Mouse (Mus musculus): Measurements from ENCODE around the gene Nat8f1.
"Not testable (repeated sequence)": the region's sequence is repeated elsewhere in the genome, so short reads cannot be mapped to it uniquely, and the experiment has no call there.

The Nat8f1 gene

DNA sequence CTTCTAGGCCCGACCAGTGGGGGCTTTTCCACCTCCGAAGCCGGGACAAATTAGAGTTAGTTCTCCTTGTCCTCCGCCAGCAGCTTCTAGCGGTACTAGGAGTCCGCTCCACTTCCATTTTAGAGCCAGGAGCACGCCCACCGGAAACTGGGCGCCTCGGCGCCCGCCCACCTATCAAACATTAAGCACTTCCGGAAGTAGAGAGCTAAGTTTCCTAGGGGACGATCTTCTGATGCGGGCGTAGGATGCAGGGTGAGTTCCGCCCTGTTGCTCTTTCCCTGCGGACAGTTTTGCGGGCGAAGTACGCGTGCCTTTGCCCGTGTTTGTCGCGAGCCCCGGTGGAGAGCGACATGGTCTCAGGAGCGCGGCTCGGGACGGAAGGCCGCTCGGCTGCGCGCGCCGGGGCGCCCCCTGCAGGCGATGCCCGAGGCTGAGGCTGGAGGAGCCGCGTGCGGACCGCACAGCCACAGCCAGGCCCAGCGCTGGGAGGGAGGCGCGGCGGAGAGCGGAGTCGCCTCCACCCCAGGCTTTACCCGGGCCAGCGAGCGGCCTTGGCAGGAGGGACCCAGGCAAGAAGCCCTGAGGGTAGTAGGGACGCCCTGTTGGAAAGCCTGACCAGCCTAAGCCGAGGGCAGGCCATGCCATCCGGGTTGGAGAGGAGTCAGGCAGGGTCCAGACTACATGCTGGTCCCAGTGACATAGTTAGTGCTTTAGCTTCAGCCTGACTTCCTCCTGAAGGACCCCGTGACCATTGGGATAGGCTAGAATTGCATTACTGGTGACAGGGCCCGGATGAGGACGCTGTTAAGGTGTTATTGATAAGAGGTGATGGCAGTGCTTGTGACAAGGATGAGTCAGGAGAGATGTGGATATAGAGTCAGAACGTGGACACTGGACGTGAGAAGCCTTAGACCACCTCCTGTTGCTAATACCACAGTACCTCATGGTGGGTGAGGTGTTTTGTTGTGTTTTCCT lies at the start of gene Nat8f1:
Nat8f1 (minus strand) TSS at position 149 of the 975 bp plus-strand sequence.
- DNase-seq (ENCODE audit: low read depth, low spot score), result peak; percentile 93

DNA sequence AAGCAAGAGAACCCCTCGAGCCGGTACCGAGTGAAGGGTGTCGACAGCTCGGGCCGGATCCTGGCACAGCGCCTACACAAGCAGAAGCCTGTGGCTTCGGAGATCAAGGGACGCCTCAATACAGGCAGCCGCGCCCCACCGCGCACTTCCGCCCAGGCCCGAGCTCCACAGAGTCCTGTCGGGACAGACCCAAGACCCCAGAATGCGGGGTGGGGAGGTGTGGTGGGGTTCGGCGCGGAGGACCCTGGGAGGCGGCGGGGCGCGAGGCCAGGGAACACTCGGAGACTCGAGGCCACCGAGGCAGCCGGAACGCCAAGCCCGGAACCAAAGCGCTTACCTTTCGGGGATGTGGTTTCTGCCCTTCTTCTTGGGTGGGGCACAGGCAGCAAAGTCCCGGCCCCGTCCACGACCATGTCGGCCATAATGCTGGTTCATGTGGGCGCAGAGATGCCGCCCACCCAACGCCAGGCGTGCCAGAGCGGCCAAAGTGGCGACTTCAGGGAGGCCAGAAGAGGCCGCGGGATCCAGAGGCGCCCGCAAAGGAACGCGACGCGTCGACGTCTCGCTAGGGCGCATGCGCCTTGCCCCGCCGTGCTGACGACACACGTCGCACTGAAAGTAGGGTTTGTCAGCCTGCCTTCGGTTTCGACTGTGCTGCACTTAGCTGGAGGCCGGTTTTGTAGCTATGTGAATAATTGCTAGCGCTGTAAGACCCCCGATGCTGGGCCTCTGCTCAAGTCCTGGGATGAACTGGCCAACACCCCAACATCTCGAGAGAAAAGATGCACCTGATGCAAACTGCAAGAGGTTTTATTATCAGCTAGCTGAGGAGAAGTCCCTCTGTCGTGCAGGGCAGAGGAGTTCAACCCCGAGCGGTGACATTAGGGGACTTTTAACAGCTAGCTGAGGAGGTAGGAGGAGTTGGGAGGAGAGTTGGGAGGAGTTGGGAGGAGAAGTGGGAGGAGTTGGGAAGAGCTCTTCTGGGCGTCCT lies 45.9 kb upstream of the Nat8f1 start, which contains the start of gene Dusp11:
Dusp11 (minus strand) TSS at position 567 of the 991 bp plus-strand sequence.
- DNase-seq (ENCODE audit: low read depth, low spot score), result peak; percentile 96

DNA sequence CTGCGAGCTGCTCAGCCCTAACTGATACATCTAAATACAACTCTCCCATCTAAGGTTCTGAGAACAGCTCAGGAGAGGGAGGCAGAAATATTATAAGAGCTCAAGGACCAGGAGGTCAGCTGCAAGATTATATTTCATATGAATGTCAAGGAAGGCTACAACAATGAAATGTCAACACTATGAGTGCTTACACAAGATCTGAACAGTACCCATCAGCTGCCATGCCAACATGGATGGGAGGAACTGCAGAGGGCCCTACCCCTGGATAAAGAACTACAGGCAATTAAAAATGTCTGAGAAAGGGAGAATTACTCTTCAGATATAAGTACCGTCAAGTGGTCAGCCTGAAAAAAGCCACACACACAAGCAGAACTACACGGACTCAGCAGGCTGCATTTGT lies 42.1 kb upstream of the Nat8f1 start:
- no peak for DNase-seq (ENCODE audit: low read depth, low spot score)

DNA sequence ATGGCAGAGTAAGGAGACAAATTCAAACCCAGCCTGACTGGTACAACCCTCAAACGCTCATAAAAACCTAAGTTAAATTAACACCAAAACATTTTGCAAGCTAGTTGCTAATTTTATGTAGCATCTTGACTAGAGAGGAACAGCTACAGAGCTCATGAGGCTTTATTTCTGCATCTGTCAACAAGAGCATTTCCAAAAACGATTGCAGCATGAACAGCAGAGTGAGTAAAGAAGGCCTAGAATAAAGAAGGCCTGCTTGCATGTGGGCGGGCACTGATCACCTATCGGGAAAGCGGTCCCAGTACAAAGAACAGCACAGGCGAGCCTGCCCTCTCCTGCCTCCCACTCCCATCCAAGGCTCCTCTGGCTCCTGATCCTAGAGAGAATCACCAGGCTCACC lies 33.1 kb upstream of the Nat8f1 start:
- DNase-seq (ENCODE audit: low read depth, low spot score), result peak; percentile 63

DNA sequence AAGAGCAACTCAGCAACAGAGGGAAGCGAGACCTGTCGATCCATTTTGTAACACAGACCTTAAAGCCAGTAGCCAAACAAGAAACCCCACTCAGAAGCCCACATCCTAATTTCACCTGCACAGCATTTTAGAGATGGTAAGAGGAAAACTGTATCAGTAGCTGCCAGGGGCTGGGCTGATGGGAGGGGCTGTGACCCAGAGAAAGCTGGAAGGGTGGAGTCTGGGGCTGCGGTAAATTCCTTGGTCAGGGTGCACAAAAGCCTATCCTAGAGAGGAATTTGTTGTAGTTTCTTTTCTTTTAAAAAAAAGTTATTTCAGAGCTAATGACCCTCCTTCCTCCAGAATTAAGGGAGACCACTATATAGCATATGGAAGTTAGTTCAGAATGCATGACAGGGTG lies 27.0 kb upstream of the Nat8f1 start:
- no peak for DNase-seq (ENCODE audit: low read depth, low spot score)

DNA sequence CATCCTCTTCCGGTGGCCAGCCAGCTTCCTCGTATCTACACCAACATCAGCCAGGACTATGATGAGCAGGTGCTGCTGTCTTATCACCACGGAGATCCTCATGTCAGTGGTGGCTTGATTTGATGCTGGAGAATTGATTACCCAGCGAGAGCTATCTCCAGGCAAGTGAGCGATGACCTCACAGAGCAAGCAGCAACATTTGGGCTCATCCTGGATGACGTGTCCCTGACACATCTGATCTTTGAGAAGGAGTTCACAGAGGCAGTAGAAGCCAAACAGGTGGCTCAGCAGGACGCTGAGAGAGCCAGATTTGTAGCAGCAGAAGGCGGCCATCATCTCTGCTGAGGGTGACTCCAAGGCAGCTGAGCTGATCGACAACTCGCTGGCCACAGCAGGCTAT lies 23.2 kb upstream of the Nat8f1 start:
- no peak for DNase-seq (ENCODE audit: low read depth, low spot score)

DNA sequence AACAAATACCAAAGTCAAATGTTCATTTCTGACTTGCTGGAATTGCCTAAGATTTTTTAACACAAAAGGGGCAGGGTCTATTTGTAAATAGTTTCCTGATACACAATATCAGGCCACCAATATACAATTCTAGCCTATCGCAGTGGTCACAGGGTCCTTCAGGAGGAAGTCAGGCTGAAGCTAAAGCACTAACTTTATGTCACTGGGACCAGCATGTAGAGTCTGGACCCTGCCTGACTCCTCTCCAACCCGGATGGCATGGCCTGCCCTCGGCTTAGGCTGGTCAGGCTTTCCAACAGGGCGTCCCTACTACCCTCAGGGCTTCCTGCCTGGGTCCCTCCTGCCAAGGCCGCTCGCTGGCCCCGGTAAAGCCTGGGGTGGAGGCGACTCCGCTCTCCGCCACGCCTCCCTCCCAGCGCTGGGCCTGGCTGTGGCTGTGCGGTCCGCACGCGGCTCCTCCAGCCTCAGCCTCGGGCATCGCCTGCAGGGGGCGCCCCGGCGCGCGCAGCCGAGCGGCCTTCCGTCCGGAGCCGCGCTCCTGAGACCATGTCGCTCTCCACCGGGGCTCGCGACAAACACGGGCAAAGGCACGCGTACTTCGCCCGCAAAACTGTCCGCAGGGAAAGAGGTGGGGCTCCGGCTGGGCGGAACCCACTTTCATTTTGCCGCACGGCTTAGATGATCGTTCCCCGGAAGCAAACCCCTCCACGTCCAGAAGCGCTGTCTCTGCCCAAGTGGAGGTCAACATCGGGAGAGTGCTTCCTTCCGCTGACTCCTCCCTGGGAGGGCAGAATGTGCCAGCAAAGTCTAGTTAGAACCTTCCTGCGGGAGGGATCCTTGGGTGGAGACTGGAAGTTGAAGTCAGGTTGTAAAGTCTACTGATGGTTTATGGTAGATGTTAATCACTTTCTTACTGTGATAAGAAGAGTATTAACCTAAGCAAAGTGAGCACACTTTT lies 21.3 kb upstream of the Nat8f1 start:
- DNase-seq (ENCODE audit: low read depth, low spot score), result peak; percentile 92

DNA sequence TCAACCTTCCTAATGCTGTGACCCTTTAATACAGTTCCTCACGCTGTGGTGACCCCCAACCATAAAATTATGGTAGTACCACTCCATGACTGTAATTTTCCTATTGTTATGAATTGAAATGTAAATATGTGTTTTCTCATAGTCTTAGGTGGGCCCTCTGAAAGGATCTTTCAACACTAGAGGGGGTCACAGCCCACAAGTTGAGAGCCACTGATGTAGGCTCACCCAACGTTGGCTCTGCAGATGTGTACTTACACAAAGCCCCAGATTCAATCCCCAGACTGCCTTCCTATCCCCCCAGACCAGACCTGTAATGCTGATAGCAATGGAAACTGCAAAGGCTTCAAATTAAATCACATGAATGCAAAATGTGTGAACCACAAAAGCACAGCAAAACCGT lies 20.2 kb upstream of the Nat8f1 start:
- DNase-seq (ENCODE audit: low read depth, low spot score), result no peak

DNA sequence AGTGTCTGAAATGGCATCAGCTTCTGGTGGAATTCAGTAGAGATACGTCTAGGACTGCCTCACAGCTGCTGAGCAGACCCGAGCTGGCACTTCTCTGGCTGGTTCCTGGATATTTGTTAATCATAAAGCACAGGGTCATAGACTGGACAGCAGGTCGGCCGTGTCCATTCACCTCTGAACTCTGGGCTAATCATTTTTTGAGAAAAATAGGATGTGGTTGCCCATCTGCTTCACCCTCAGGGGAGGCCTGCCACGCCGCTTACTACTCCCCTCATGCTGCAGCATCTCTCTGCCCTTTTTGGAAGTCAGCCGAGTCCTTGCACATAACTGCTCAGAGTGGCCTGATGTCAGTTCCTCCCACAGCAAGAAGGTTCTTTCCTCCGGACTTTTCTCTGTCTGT lies 18.6 kb upstream of the Nat8f1 start:
- DNase-seq (ENCODE audit: low read depth, low spot score), result no peak

DNA sequence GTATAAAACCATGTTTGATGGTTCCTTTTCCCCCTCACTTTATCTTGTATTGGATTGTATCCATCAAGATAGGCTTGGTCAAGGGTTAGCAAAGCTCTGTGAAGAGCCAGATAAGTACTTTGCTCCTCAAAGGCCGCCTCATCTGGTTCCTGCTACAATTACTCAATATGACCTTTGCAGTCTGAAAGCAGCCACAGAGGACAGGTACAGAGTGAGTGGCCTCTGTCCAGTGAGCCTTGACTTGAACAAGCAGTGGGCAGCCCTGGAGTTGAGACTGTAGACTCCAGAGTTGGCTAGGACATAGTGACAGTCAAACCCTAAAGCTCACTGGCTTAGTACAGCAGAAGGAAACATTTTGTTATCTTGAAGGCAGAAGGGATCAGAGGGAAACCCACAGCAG lies 13.8 kb upstream of the Nat8f1 start:
- no peak for DNase-seq (ENCODE audit: low read depth, low spot score)

DNA sequence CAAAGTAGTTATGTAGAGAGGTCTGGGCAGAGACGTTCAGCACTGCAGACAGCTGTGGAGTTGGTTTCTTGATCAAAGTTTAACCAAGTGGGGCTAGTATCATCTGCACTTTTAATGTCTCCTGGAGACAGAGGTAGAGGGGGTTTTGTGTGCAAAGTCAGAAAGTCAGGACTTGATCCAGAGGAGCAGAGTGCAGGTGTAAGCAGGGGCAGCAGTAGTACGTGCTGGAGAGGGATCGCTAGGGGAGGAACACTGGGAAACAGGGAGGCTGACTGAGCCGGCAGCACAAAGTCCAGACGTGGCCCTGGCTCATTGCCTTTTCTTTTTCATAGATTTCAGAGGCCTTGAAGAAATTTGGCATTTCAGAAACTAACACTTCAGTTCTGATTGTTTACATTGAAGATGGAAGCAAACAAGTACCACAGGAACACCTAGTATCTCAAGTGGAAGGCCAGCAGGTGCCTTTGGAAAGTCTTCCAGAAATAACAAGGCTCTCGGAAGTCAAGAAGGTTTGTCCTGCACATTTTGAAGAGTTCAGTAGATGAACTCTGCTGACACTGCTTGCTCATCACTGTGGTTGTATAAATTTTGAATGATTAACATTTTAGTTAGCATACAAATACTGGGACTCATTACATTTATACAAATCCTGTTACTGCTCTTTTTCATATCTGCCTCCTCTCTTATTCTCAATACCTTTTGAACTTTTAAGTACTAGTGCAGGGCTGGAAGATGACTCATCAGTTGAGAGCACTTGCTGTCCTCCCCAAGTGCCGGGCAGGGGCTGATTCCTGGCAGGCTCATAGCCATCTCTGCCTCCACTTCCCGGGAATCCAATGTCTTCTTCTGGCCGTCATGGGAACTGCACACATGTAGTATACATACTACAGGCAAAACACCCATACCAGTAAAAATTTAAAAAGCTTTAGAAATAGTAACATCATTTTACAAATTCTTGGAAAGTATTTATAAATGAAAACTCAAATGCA lies 12.3 kb upstream of the Nat8f1 start:
- no peak for DNase-seq (ENCODE audit: low read depth, low spot score)

DNA sequence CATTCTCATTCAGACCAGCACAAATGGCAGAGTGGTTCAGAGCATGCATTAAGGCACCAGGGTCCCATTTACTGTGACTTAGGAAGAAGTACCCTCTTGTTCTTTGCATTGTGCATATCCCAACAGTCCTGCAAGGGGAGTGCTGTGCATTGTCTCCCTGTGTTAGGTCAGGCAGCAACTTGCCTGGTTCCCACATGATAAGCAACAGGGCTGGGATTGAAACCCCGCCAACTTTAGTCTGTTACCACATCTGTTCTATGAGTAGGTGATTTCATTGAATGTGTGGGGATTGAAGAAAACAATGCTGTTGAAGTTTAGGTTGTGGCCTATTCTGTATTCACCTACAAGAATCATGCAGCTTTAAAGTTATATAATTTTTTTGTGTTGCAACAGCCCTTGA lies 11.2 kb upstream of the Nat8f1 start:
- no peak for DNase-seq (ENCODE audit: low read depth, low spot score)

DNA sequence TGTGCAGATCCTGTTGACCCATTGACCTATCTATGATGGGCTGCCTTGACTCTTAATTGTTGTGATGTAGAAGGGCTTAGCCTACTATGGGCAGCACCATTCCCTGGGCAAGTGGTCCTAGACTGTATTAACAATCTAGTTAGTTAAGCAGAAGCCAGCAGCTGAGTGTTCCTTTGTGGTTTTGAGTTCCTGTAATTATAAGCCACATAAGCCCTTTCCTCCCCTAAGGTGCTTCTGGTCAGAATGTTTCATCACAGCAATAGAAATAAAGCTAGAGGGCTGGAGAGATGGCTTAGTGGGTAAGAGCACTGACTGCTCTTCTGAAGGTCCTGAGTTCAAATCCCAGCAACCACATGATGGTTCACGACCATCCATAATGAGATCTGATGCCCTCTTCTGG lies 8.2 kb upstream of the Nat8f1 start:
- DNase-seq (ENCODE audit: low read depth, low spot score), result no peak

DNA sequence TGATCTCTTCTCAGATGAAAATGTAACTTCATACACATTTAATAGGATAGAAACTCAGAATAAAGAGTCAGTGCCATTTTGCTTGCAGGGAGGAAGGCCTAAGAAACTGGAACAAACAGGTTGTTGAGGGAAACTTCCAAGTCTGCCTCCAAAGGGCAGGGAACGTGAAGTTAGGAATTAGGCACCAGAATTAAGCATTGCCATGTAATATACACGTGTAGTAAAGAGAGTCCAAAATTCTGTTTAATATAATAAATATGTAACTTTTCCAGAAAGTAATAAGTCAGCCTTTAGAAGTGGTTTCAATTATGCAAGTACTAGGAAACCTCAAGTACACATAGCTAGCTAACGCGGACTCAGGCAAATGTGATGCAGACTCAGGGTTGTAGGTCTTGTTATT lies 3.9 kb upstream of the Nat8f1 start:
- DNase-seq (ENCODE audit: low read depth, low spot score), result no peak

DNA sequence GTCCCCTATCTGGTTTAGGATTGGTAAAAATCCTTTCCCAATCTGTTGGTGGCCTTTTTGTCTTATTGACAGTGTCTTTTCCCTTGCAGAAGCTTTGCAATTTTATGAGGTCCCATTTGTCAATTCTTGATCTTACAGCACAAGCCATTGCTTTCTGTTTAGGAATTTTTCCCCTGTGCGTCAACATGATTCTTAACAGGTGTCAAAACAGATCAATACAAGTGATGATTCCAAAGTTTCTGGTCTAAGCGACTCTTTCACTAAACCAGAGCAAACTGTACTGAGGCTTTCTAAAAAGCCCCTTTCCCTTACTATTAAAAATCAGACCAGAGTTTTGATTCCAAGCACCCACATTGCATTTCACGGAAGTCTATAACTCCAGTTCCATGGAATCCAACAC lies 2.9 kb upstream of the Nat8f1 start:
- DNase-seq (ENCODE audit: low read depth, low spot score), result not testable (repeated sequence)

DNA sequence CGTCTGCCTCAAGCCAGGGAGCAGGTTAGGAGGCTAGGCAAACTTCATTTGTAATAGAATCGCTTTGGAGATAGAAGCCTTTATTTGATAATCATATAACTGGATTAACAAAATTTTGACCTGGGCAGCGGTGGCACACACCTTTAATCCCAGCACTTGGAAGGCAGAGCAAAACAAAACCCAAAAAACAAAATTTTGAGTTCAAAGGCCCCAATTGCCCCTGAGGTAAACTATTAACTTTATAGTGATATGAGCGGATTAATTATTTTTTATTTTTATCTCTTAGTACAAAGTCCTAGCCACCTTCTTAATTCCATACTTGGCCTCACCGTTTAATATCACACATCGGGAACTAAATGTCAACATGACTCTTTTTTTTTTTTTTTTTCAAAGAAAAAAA lies 1.1 kb upstream of the Nat8f1 start:
- DNase-seq (ENCODE audit: low read depth, low spot score), result no peak

DNA sequence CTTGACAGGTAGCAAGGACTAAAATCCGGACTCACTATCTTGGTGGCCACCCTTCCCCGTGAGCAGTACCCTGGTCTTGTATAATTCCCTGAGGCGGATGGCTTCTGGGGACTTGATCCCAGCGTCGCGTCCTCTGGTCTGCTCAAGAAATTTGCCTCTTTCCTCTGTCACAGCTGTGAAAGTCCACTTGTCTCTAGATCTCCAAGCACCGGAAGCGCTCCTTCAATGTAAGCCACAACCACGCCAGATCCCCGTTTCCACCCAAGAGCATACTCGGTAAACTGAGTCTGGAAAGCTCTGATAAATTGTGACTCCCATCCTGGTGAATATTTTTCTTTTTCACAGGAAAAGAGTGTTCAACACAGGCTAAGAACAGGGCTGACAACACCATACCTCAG lies 347 bp downstream of the Nat8f1 start:
- DNase-seq (ENCODE audit: low read depth, low spot score), result peak; percentile 43

DNA sequence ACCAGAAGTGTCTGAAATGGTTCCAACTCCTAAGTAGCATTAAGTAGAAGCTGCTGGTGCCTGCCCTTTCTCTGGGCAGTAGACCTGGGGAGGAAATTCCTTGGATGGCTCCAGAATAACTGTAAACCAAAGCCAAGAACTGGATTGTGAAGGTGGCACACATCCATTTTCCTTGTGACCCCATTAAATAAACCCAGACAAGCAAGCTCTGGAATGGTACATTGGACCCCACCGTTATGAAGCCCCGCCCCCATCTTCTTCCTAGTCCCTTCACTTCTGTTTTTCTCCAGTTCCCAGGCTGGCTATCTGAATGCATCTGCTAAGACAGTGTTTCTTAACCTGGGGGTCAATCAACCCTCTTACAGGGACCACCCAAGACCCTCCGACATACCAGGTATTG lies 3.9 kb downstream of the Nat8f1 start, which contains the start of gene Tprkb:
Tprkb (plus strand) TSS at position 279 of the 400 bp plus-strand sequence.
- DNase-seq (ENCODE audit: low read depth, low spot score), result no peak

DNA sequence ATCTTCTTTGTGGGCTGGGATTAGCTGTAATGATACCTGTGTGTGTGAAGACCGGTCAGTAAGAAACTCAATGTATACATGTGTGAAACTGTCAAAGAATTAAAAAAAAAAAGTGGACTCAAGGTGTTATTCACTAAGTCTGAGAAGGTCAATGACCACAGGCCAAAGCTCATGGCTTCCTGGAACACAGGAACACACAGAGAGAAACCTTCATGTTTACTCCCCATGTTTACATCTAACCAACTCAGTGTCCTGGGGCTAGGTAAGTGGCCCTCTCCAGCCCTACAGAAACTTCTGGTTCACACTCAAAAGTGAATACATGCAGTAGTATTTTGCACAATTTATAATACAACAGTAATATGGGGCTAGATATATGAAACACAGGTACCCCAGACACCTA lies 5.8 kb downstream of the Nat8f1 start:
- DNase-seq (ENCODE audit: low read depth, low spot score), result no peak

DNA sequence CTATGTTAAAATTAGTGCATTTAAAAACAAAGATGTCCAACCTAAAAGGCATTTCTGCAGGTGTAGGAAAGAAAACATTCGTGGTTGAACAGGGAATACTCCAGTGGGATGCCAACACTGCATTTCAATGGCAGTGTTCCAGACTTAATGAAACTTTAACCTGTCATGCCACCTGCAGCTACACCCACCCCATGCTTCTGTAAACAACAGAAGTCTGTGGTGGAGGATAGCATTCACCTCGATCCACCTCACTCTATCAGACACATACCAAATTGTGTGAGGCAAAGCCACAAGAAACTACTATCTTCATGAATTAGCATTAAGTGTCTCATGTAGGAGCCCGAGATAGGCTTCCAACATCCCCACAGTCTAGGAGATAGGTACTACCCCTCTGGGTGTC lies 7.1 kb downstream of the Nat8f1 start:
- no peak for DNase-seq (ENCODE audit: low read depth, low spot score)

Measured in brain, adult 2 months (tissue).